12 mouse cellular contexts compared by ENCODE assay signal in genomic region chr4:133627039-133627438, GRCm38 (mm10). TPM values are rescaled to one million over a fixed set of nuclear protein-coding genes. Genes with fewer than 3 reads are reported as not detected.
DNase-seq lines count a peak whose midpoint lies in the region; ATAC-seq and TF ChIP-seq lines count a peak whose summit lies in the region.
"Had no signal": no experiment of that assay in that cellular context is flagged by ENCODE, and none has a peak within 500 bp of the region (broad histone marks: within the 10 kb centered on the region; RNA-seq: fewer than 3 reads in every experiment).

No protein-coding gene starts in this region.

- no peaks in the 10 kb centered on the region for H3K27me3 ChIP-seq in heart, embryonic 13.5 days (replicated peaks)
- no peaks in the 10 kb centered on the region for H3K27me3 ChIP-seq in lung, postnatal 0 days (replicated peaks; ENCODE audit: insufficient read depth, low read length)
- H3K27me3 ChIP-seq: stomach, embryonic 15.5 days had no signal

- no peak overlapping the region for H3K4me2 ChIP-seq in heart, embryonic 13.5 days
- no peak overlapping the region for H3K4me2 ChIP-seq in lung, postnatal 0 days (replicated peaks; ENCODE audit: low read depth, low read length)
- H3K4me2 ChIP-seq: stomach, embryonic 15.5 days had no signal

- no peak for ATAC-seq in heart, embryonic 13.5 days (ENCODE audit: extremely low read depth, insufficient number of reproducible peaks, low FRiP score, low TSS enrichment)
- no peak for ATAC-seq in lung, postnatal 0 days
- ATAC-seq in megakaryocyte progenitor cell, adult 5-6 weeks (replicated peaks; ENCODE audit: poor library complexity) = no peak

- 89% methylated on average over 14 of the region's 14 CpGs for WGBS in heart, embryonic 13.5 days
- 84% methylated on average over 14 of the region's 14 CpGs for WGBS in lung, postnatal 0 days

- peaks cover 30% of the 10 kb centered on the region for H3K4me1 ChIP-seq in heart, embryonic 13.5 days
- peaks cover 6% of the 10 kb centered on the region; the same call in 1 of the 2 replicates for H3K4me1 ChIP-seq in lung, postnatal 0 days (ENCODE audit: insufficient read depth, low read depth, low read length)

- H3K4me3 ChIP-seq in heart, embryonic 13.5 days = no peak overlapping the region
- no peak overlapping the region for H3K4me3 ChIP-seq in lung, postnatal 0 days (ENCODE audit: low read depth, low read length)
- H3K4me3 ChIP-seq: forebrain, embryonic 10.5 days; myocyte; stomach, embryonic 15.5 days had no signal

- H3K36me3 ChIP-seq in heart, embryonic 13.5 days = peaks cover 33% of the 10 kb centered on the region
- H3K36me3 ChIP-seq in lung, postnatal 0 days (ENCODE audit: insufficient read depth, low read length) = no peaks in the 10 kb centered on the region

- DNase-seq in heart, adult 8-10 months (ENCODE audit: low spot score) = no peak
- no peak for DNase-seq in lung, postnatal 0 days (ENCODE audit: low spot score)
- DNase-seq in lung, postnatal 25 days (ENCODE audit: low spot score) = no peak
- peak; percentile 85 for DNase-seq in brain, adult 2 months (ENCODE audit: low read depth, low spot score)
- peak; percentile 85 to 89 for DNase-seq in cerebellum, postnatal 25 days
- DNase-seq: lung, postnatal 4 days; thymus, postnatal 4 days had no signal

- no peak for TF ChIP-seq EP300 in lung, postnatal 0 days (IDR thresholded peaks at IDR 0.05)

- H3K9ac ChIP-seq in heart, embryonic 13.5 days = no peak overlapping the region
- H3K9ac ChIP-seq in lung, postnatal 0 days (replicated peaks; ENCODE audit: low read depth) = no peak overlapping the region
- H3K9ac ChIP-seq: stomach, embryonic 15.5 days had no signal

- no peak for TF ChIP-seq CTCF in lung, postnatal 0 days (IDR thresholded peaks at IDR 0.05)

- H3K27ac ChIP-seq in heart, embryonic 13.5 days (replicated peaks) = peak overlapping the region; percentile 76
- H3K27ac ChIP-seq in lung, postnatal 0 days (ENCODE audit: low read length) = peak overlapping the region; percentile 87
- H3K27ac ChIP-seq: stomach, embryonic 15.5 days had no signal

- H3K9me3 ChIP-seq in heart, embryonic 13.5 days = no peaks in the 10 kb centered on the region
- H3K9me3 ChIP-seq in lung, postnatal 0 days (ENCODE audit: low read length) = no peaks in the 10 kb centered on the region
- H3K9me3 ChIP-seq: forebrain, embryonic 10.5 days; stomach, embryonic 15.5 days had no signal

RNA-seq across cellular contexts. Expression of gene Zdhhc18, which starts 22.9 kb away (rescaled TPM):
- 1.5 and 1.6 TPM in 2 replicates for polyA plus RNA-seq in heart, embryonic 13.5 days (2015; fragmentation: Nextera tagmentation; extraction: Ambion mirVana)
- 10 to 100 TPM; 16.1 to 24.3 (median 22.1) TPM for total RNA-seq in heart, adult 8-10 months (2022)
- 5.8 and 9.4 TPM in 2 replicates for polyA plus RNA-seq in lung, postnatal 0 days (2015; fragmentation: Nextera tagmentation; extraction: Ambion mirVana)
- 16.2 and 27.0 TPM in 2 replicates for total RNA-seq in megakaryocyte progenitor cell, adult 5-6 weeks (2015)
- total RNA-seq in megakaryocyte progenitor cell, adult 5-6 weeks (2017) = 7.8 and 11.5 TPM in 2 replicates

RNA-seq across cellular contexts. Expression of gene Sfn, which starts 25.1 kb away (rescaled TPM):
- 1.2 and 2.9 TPM in 2 replicates for polyA plus RNA-seq in heart, embryonic 13.5 days (2015; fragmentation: Nextera tagmentation; extraction: Ambion mirVana)
- total RNA-seq in heart, adult 8-10 months (2022) = 1 to 10 TPM in 3 of 4 experiments, under 1 TPM in 1; 0.88 to 1.6 (median 1.1) TPM
- 23.7 and 32.4 TPM in 2 replicates for polyA plus RNA-seq in lung, postnatal 0 days (2015; fragmentation: Nextera tagmentation; extraction: Ambion mirVana)
- total RNA-seq in megakaryocyte progenitor cell, adult 5-6 weeks (2015) = 3.6 and 3.7 TPM in 2 replicates
- total RNA-seq in megakaryocyte progenitor cell, adult 5-6 weeks (2017) = 2.9 and 4.7 TPM in 2 replicates

RNA-seq across cellular contexts. Expression of gene Gpn2, which starts 42.9 kb away (rescaled TPM):
- polyA plus RNA-seq in heart, embryonic 13.5 days (2015; fragmentation: Nextera tagmentation; extraction: Ambion mirVana) = 11.2 and 12.8 TPM in 2 replicates
- total RNA-seq in heart, adult 8-10 months (2022) = 1 to 10 TPM; 7.2 to 8.1 (median 8.1) TPM
- 15.8 and 17.6 TPM in 2 replicates for polyA plus RNA-seq in lung, postnatal 0 days (2015; fragmentation: Nextera tagmentation; extraction: Ambion mirVana)
- total RNA-seq in megakaryocyte progenitor cell, adult 5-6 weeks (2015) = 17.1 and 21.6 TPM in 2 replicates
- total RNA-seq in megakaryocyte progenitor cell, adult 5-6 weeks (2017) = 17.5 and 22.2 TPM in 2 replicates

RNA-seq across cellular contexts. Expression of gene Pigv, which starts 45.4 kb away (rescaled TPM):
- polyA plus RNA-seq in heart, embryonic 13.5 days (2015; fragmentation: Nextera tagmentation; extraction: Ambion mirVana) = 12.8 and 15.7 TPM in 2 replicates
- 10 to 100 TPM in 3 of 4 experiments, 1 to 10 TPM in 1; 9.2 to 13.8 (median 13.2) TPM for total RNA-seq in heart, adult 8-10 months (2022)
- polyA plus RNA-seq in lung, postnatal 0 days (2015; fragmentation: Nextera tagmentation; extraction: Ambion mirVana) = 17.3 and 17.8 TPM in 2 replicates
- 5.1 and 8.5 TPM in 2 replicates for total RNA-seq in megakaryocyte progenitor cell, adult 5-6 weeks (2015)
- 5.0 and 5.2 TPM in 2 replicates for total RNA-seq in megakaryocyte progenitor cell, adult 5-6 weeks (2017)

RNA-seq across cellular contexts. Expression of gene Gpatch3, which starts 52.5 kb away (rescaled TPM):
- 5.0 and 5.3 TPM in 2 replicates for polyA plus RNA-seq in heart, embryonic 13.5 days (2015; fragmentation: Nextera tagmentation; extraction: Ambion mirVana)
- 1 to 10 TPM; 3.0 to 4.6 (median 3.7) TPM for total RNA-seq in heart, adult 8-10 months (2022)
- polyA plus RNA-seq in lung, postnatal 0 days (2015; fragmentation: Nextera tagmentation; extraction: Ambion mirVana) = 6.7 and 7.1 TPM in 2 replicates
- total RNA-seq in megakaryocyte progenitor cell, adult 5-6 weeks (2015) = 1.6 and 2.9 TPM in 2 replicates
- 14.9 and 28.7 TPM in 2 replicates for total RNA-seq in megakaryocyte progenitor cell, adult 5-6 weeks (2017)

Comparison
In these comparisons a context has a peak if more than half of its experiments do, and no peak if none do; other contexts are left out.
1. DNase-seq: peak in brain, adult 2 months (single experiment) and cerebellum, postnatal 25 days (2 of 2); none in heart, adult 8-10 months (single experiment), lung, postnatal 0 days (single experiment) and lung, postnatal 25 days (single experiment).